Mouse (Mus musculus) heart, embryonic 11.5 days (tissue): ENCODE data around the gene Hsd17b1. TPM values are rescaled to one million over a fixed set of nuclear protein-coding genes. Genes with fewer than 3 reads are reported as not detected.

ENCODE experiments used
- ATAC-seq: fragments of 200-750 bp; cut with Nextera tagmentation; replicated peaks from 2 replicates; pipeline ENCODE4 v1.8.0; 2017; ENCODE audit warnings: moderate library complexity; ENCODE audit not compliant: insufficient number of reproducible peaks, low FRiP score, low TSS enrichment
- H3K27ac ChIP-seq: fragments of 300-500 bp; sonication (generic); 2 replicates; pipeline ENCODE4 v1.5.1; 2014; ENCODE audit warnings: mild to moderate bottlenecking, low read depth, low read length
- H3K27me3 ChIP-seq: fragments of 300-500 bp; sonication (generic); 2 replicates; pipeline ENCODE4 v1.6.1; 2014; ENCODE audit warnings: mild to moderate bottlenecking, low read length, mixed read lengths; ENCODE audit not compliant: control insufficient read depth, insufficient read depth
- H3K36me3 ChIP-seq: fragments of 300-500 bp; sonication (generic); 2 replicates; pipeline ENCODE4 v1.6.1; 2014; ENCODE audit warnings: mild to moderate bottlenecking, low read length, moderate library complexity, mixed read lengths; ENCODE audit not compliant: control insufficient read depth, insufficient read depth
- H3K4me1 ChIP-seq: fragments of 300-500 bp; sonication (generic); 2 replicates; pipeline ENCODE4 v1.6.1; 2014; ENCODE audit warnings: low read length; ENCODE audit not compliant: control insufficient read depth, insufficient read depth
- H3K4me2 ChIP-seq: fragments of 300-500 bp; sonication (generic); 2 replicates; pipeline ENCODE4 v1.6.1; 2014; ENCODE audit warnings: mild to moderate bottlenecking, moderate library complexity
- H3K4me3 ChIP-seq: fragments of 300-500 bp; sonication (generic); 2 replicates; pipeline ENCODE4 v1.5.1; 2014; ENCODE audit warnings: low read depth, low read length
- H3K9ac ChIP-seq: fragments of 300-500 bp; sonication (generic); 2 replicates; pipeline ENCODE4 v1.6.1; 2014; ENCODE audit warnings: mild to moderate bottlenecking, low read depth, low read length, moderate library complexity
- H3K9me3 ChIP-seq: fragments of 300-500 bp; sonication (generic); replicated peaks from 2 replicates; pipeline ENCODE4 v1.6.1; 2016; ENCODE audit warnings: low read length; ENCODE audit not compliant: control insufficient read depth
- WGBS: fragments of 180-500 bp; shearing (Covaris S2); extraction: QIAGEN DNeasy Blood & Tissue Kit; methylation state at CpG from one replicate; pipeline ENCODE4 v1.1.7; 2014; ENCODE audit not compliant: insufficient replicate concordance; 5-methylcytosine and 5-hydroxymethylcytosine counted together
- polyA plus RNA-seq: library from polyadenylated mRNA; unstranded; fragments of >200 nt; fragmentation: Nextera tagmentation; extraction: Ambion mirVana; gene quantifications from 2 replicates; pipeline ENCODE4 v1.2.1, GENCODE M21; 2014

Hsd17b1 gene
- polyA plus RNA-seq, 1 experiment from 2014 or later: 0.11 TPM

DNA sequence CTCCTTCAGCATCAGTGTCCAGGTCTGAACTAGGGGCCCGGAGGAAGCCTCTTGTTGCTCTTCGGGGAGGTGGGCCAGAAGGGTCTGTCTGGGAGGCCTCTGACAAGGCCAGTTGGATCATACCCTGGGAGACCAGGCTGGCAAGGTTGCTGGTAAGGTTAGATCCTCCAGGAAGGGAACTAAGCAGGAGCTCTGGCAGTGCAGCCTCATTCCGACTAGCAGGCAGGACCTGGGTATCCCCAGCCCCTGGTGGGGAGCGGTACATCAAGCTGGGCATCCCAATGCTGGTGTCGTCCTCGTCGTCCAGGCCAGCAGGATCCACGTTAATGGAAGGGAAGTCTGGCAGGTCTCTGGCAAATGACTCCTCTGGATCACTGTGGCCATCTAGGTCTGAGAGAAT is 20.0 kb downstream of the Hsd17b1 start:
- no peaks in the 10 kb centered on the region for H3K27me3 ChIP-seq
- H3K4me3 ChIP-seq: no peak overlapping the region
- no peak for ATAC-seq
- WGBS: 92% methylated on average over 8 of the region's 8 CpGs
- no peak overlapping the region for H3K27ac ChIP-seq
- H3K4me2 ChIP-seq: no peak overlapping the region
- no peak overlapping the region for H3K9ac ChIP-seq
- H3K9me3 ChIP-seq: no peaks in the 10 kb centered on the region
- H3K4me1 ChIP-seq: peaks cover 8% of the 10 kb centered on the region; the same call in 1 of the 2 replicates
- H3K36me3 ChIP-seq: peaks cover 26% of the 10 kb centered on the region

DNA sequence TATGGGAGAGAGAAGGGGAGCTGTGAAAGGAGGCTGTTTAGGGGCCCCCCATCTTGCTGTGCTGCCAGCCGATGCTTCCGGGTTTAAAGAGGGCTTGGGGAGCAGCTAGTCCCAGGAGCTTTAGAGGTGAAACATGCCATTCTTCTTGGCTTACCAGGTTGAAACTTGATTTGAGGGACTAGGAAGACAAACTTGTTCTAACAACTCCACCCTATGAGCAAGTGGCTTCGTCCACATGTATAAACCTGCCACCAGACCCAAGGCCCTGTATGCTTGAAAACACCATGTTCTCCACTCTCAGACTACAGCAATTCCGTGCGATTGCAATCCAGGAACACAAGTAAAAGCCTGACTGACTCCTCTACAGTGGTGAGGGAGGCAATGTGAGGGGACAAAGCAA is 24.8 kb downstream of the Hsd17b1 start:
- H3K4me2 ChIP-seq: no peak overlapping the region
- H3K4me3 ChIP-seq: no peak overlapping the region
- no peaks in the 10 kb centered on the region for H3K27me3 ChIP-seq
- no peaks in the 10 kb centered on the region for H3K9me3 ChIP-seq
- H3K9ac ChIP-seq: no peak overlapping the region
- H3K4me1 ChIP-seq: no peaks in the 10 kb centered on the region
- no peak overlapping the region for H3K27ac ChIP-seq
- no peak for ATAC-seq
- peaks cover 19% of the 10 kb centered on the region for H3K36me3 ChIP-seq
- WGBS: 91% methylated on average over 5 of the region's 5 CpGs

DNA sequence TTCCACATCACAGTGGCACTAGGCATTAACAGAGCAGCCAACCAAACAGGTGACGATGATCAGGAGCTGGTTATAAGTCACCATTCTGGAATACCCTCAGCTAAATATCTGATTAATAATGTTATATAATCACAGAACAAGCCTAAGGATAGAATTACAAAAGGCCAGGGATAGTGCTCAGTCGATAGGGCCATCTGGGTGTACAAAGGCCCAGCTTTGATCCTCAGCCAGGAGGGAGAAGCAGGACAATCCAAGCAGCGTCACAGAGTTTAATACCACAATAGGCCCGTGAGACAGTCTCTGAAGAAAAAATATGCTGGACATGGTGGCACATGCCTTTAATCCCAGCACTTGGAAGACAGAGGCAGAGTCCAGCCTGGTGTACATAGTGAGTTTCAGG is 31.1 kb downstream of the Hsd17b1 start:
- Histone ChIP-seq H3K36me3 (no peaks in the 10 kb centered on the region; the same call in 1 of the 2 replicates), H3K4me2 (no peak overlapping the region), H3K4me1 (no peaks in the 10 kb centered on the region), H3K9me3 (no peaks in the 10 kb centered on the region), H3K4me3 (no peak overlapping the region), H3K27ac (no peak overlapping the region), H3K27me3 (no peaks in the 10 kb centered on the region), H3K9ac (no peak overlapping the region)
- ATAC-seq: no peak
- WGBS: 89% methylated on average over 4 of the region's 4 CpGs

DNA sequence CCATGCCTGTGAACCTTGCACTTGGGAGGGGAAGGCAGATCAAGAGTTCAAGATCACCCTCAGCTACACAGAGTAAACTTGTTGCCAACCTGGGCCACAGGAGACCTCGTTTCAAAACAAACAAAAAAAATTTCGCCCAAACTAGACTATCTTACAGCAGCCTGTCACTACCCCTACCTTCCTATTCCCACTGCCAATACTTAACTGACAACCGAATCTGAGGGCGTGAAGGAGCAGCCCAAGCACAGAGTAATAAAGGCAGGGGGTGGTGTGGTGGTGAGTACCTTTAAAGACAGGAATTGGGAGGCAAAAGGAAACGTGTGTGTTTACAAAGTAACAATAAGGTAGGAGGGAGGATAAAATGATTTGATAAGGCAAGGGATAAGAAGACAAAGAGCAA is 32.5 kb downstream of the Hsd17b1 start:
- H3K4me3 ChIP-seq: no peak overlapping the region
- 58% methylated on average over 5 of the region's 5 CpGs for WGBS

DNA sequence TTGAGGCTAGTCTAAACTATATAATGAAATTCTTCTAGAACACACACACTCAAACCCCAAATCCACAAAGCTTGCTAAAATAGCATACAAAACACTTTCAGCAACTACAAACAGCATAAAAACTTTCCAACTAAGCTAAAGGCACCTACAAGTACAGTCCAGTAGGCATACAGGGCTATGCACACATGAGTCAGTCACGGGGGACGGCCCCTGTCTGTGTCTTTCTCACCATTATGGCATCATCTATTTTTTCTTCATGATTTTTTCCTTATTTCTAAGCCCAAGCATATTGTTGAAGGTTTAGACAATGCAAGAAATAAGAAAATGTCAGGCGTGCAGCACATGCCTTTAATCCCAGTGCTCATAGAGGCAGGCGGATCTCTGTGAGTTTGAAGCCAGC is 33.0 kb downstream of the Hsd17b1 start:
- WGBS: 86% methylated on average over 4 of the region's 4 CpGs
- Histone ChIP-seq H3K27me3 (no peaks in the 10 kb centered on the region), H3K27ac (no peak overlapping the region), H3K4me1 (no peaks in the 10 kb centered on the region), H3K36me3 (no peaks in the 10 kb centered on the region; the same call in 1 of the 2 replicates), H3K4me3 (no peak overlapping the region), H3K4me2 (no peak overlapping the region), H3K9ac (no peak overlapping the region), H3K9me3 (no peaks in the 10 kb centered on the region)
- no peak for ATAC-seq

More for the DNA sequence above, 32.5 kb downstream of the Hsd17b1 start:
- Histone ChIP-seq H3K27ac (no peak overlapping the region), H3K4me1 (no peaks in the 10 kb centered on the region), H3K4me2 (no peak overlapping the region), H3K9ac (no peak overlapping the region), H3K36me3 (no peaks in the 10 kb centered on the region; the same call in 1 of the 2 replicates), H3K9me3 (no peaks in the 10 kb centered on the region), H3K27me3 (no peaks in the 10 kb centered on the region)
- ATAC-seq: no peak

DNA sequence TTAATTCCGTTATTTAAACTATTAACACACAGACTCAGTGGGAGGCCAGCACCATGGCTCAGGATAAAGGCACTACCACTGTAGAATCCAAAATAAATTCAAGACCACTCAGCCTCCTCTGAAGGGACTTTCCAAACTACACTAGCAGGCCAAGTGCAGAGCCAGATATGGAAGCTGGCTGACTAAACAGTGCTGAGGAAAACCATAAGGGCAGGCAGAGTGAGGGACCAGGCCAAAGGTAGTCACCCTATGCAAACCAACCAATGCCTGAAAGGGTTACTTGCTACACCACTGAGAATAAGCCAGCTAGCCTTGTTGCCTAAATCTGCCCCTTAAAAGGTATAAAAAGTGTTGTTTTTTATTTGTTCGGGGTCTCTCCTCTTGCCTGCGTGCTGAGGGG is 34.0 kb downstream of the Hsd17b1 start:
- Histone ChIP-seq H3K9me3 (no peaks in the 10 kb centered on the region), H3K4me2 (no peak overlapping the region), H3K9ac (no peak overlapping the region), H3K4me3 (no peak overlapping the region), H3K27me3 (no peaks in the 10 kb centered on the region), H3K4me1 (no peaks in the 10 kb centered on the region), H3K36me3 (no peaks in the 10 kb centered on the region; the same call in 1 of the 2 replicates), H3K27ac (no peak overlapping the region)
- ATAC-seq: no peak
- 90% methylated on average over 3 of the region's 3 CpGs for WGBS

DNA sequence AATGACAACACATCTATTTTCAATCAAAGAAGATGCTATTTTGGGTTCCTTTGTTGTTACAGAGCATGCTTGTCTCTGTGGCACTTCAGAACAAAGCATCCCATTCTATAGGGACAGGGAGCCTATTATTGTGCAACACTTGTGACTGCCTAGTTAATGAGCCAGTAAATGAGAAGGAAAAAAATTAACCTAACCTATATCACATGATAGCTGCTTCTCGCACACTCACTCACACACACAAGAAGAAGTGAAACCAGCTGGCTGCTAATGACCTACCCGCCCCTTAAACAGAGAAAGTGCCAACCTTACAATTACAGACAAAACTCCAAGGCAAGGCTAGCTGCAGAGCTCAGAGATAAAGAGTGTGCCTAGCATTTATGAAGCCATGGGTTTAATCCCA is 37.4 kb downstream of the Hsd17b1 start:
- peaks cover 11% of the 10 kb centered on the region for H3K4me1 ChIP-seq
- H3K9ac ChIP-seq: no peak overlapping the region
- no peak overlapping the region for H3K27ac ChIP-seq
- no peaks in the 10 kb centered on the region for H3K27me3 ChIP-seq
- no peaks in the 10 kb centered on the region for H3K9me3 ChIP-seq
- H3K4me2 ChIP-seq: no peak overlapping the region
- H3K36me3 ChIP-seq: no peaks in the 10 kb centered on the region; the same call in 1 of the 2 replicates
- WGBS: 79% methylated on average over 2 of the region's 2 CpGs
- no peak overlapping the region for H3K4me3 ChIP-seq
- ATAC-seq: no peak

DNA sequence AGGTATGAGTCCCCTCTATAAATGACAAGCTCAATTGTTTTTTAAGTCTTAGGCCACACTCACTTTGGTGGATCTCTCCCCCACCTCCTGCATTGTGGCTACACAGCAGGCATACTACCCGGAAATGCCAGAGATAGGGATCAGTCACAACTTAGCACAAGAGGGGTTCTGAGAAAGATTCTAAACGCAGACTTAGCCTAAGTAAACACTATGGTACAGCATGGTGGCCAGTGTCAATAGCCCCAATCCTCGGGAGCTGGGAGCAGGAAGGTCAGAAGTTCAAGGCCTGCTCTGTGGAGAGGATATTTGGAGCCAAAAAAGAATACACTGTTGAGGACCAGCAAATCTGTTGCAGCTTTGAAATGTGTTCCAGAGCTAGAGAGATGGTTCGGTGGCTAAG is 39.9 kb downstream of the Hsd17b1 start:
- no peak for ATAC-seq
- Histone ChIP-seq H3K4me1 (peaks cover 19% of the 10 kb centered on the region), H3K4me3 (peak overlapping the region; percentile 97; the same call in 1 of the 2 replicates), H3K27ac (no peak overlapping the region), H3K9ac (peak overlapping the region; percentile 96), H3K9me3 (no peaks in the 10 kb centered on the region), H3K4me2 (peak overlapping the region; percentile 91), H3K36me3 (no peaks in the 10 kb centered on the region; the same call in 1 of the 2 replicates), H3K27me3 (no peaks in the 10 kb centered on the region)
- 39% methylated on average over 4 of the region's 4 CpGs for WGBS

DNA sequence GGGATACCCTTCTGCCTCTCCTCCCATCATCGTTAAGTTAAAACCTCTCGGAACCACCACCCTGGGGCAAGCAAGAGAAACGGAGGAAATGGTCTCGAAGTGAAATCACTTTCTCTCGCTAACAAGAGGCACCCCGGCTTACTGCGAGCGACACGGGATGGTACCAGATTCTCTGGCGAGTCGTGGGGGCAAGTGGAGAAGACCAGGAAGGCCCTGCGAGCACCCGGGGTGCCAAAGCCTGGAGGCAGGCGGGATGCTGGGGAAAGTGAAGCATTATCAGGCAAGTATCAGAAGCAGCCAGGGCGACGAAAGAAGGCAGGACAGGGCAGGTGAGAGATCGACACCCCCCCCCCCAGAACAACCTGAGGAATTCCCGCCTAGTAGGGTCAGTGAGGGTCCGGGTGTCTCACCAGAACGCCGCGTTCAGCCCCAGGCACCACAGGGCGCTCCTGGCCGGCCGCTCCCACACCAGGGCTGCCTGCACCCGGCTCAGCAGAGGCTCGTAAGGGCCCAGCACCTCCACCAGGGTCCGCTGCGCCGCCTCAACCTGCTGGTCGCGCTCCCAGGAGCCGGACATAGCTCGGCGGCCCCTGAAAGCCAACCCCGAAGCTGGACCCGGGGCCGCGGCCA is 41.0 kb downstream of the Hsd17b1 start:
- H3K4me2 ChIP-seq: peak overlapping the region; percentile 91
- H3K27me3 ChIP-seq: no peaks in the 10 kb centered on the region
- H3K9ac ChIP-seq: peak overlapping the region; percentile 96
- H3K4me3 ChIP-seq: peak overlapping the region; percentile 97
- peaks cover 19% of the 10 kb centered on the region for H3K4me1 ChIP-seq
- WGBS: under 1% methylated on average over 35 of the region's 39 CpGs
- no peaks in the 10 kb centered on the region for H3K9me3 ChIP-seq
- peak overlapping the region; percentile 87 for H3K27ac ChIP-seq
- ATAC-seq: peak; percentile 61
- no peaks in the 10 kb centered on the region for H3K36me3 ChIP-seq
